Mouse (Mus musculus): ENCODE measurements around the gene A430033K04Rik. TPM values are rescaled to one million over a fixed set of nuclear protein-coding genes. Genes with fewer than 3 reads are reported as not detected.

Gene A430033K04Rik
- polyA plus RNA-seq, 1 experiment from 2014 or later: 14.2 TPM

- no peak overlapping the region for H3K27ac ChIP-seq (replicated peaks; ENCODE audit: low read depth, low read length)
- no peak overlapping the region for H3K4me3 ChIP-seq (ENCODE audit: low read depth, low read length)
- no peak overlapping the region for H3K4me2 ChIP-seq (ENCODE audit: low read depth, severe bottlenecking)
- DNase-seq (ENCODE audit: low spot score) (no peak), ATAC-seq (ENCODE audit: insufficient number of reproducible peaks, low FRiP score, low TSS enrichment, low read depth) (no peak)
- H3K9ac ChIP-seq (ENCODE audit: low read length): no peak overlapping the region
- H3K4me1 ChIP-seq (ENCODE audit: control insufficient read depth, insufficient read depth, low read length): no peaks in the 10 kb centered on the region
- no peaks in the 10 kb centered on the region for H3K36me3 ChIP-seq (ENCODE audit: control insufficient read depth, insufficient read depth, low read length)
- WGBS: 61% methylated on average over 5 of the region's 5 CpGs
- H3K9me3 ChIP-seq (ENCODE audit: control insufficient read depth, low read length): no peaks in the 10 kb centered on the region
- no peaks in the 10 kb centered on the region for H3K27me3 ChIP-seq (ENCODE audit: control insufficient read depth, insufficient read depth, low read length)
Observed at GRCm38 (mm10) chr5:138687453-138687852, 64.8 kb downstream of the A430033K04Rik start.

DNA sequence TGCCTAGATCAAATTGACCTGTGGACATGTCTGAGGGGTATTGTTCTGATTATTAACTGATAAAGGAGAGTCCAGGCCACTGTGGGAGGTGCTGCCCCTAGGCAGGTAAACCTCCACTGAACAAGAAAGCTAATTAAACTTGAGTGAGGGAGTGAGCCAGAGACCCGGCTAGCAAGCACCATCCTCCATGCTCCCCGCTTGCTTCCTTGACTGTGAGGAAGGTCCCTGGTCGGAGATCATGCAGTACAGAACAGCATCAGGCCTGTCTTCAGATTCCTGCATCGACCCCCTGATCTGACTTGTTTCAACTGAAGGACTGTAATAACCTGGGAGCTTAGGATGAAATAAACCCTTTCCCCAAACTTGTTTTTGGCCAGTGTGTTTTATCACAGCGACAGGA is 66.6 kb downstream of the A430033K04Rik start:
- no peak for ATAC-seq (ENCODE audit: insufficient number of reproducible peaks, low FRiP score, low TSS enrichment, low read depth)
- no peak for DNase-seq (ENCODE audit: low spot score)
- no peak overlapping the region for H3K4me2 ChIP-seq (ENCODE audit: low read depth, severe bottlenecking)
- H3K27me3 ChIP-seq (ENCODE audit: control insufficient read depth, insufficient read depth, low read length): no peaks in the 10 kb centered on the region
- H3K9ac ChIP-seq (ENCODE audit: low read length): no peak overlapping the region
- H3K9me3 ChIP-seq (ENCODE audit: control insufficient read depth, low read length): no peaks in the 10 kb centered on the region
- no peak overlapping the region for H3K4me3 ChIP-seq (ENCODE audit: low read depth, low read length)
- no peak overlapping the region for H3K27ac ChIP-seq (replicated peaks; ENCODE audit: low read depth, low read length)
- no peaks in the 10 kb centered on the region for H3K36me3 ChIP-seq (ENCODE audit: control insufficient read depth, insufficient read depth, low read length)
- no peaks in the 10 kb centered on the region for H3K4me1 ChIP-seq (ENCODE audit: control insufficient read depth, insufficient read depth, low read length)
- WGBS: 71% methylated on average over 5 of the region's 5 CpGs

GRCm38 (mm10) chr5:138692936-138693570 is 70.4 kb downstream of the A430033K04Rik start:
- Histone ChIP-seq H3K4me1 (ENCODE audit: control insufficient read depth, insufficient read depth, low read length) (no peaks in the 10 kb centered on the region), H3K27me3 (ENCODE audit: control insufficient read depth, insufficient read depth, low read length) (no peaks in the 10 kb centered on the region), H3K36me3 (ENCODE audit: control insufficient read depth, insufficient read depth, low read length) (no peaks in the 10 kb centered on the region), H3K9ac (ENCODE audit: low read length) (no peak overlapping the region), H3K4me2 (ENCODE audit: low read depth, severe bottlenecking) (no peak overlapping the region), H3K9me3 (ENCODE audit: control insufficient read depth, low read length) (no peaks in the 10 kb centered on the region), H3K27ac (replicated peaks; ENCODE audit: low read depth, low read length) (no peak overlapping the region), H3K4me3 (ENCODE audit: low read depth, low read length) (no peak overlapping the region)
- ATAC-seq (ENCODE audit: insufficient number of reproducible peaks, low FRiP score, low TSS enrichment, low read depth) (no peak), DNase-seq (ENCODE audit: low spot score) (no peak)

GRCm38 (mm10) chr5:138694036-138694435 is 71.4 kb downstream of the A430033K04Rik start:
- ATAC-seq (ENCODE audit: insufficient number of reproducible peaks, low FRiP score, low TSS enrichment, low read depth) (no peak), DNase-seq (ENCODE audit: low spot score) (no peak)
- H3K4me1 ChIP-seq (ENCODE audit: control insufficient read depth, insufficient read depth, low read length): no peaks in the 10 kb centered on the region
- no peak overlapping the region for H3K27ac ChIP-seq (replicated peaks; ENCODE audit: low read depth, low read length)
- no peak overlapping the region for H3K4me3 ChIP-seq (ENCODE audit: low read depth, low read length)
- H3K36me3 ChIP-seq (ENCODE audit: control insufficient read depth, insufficient read depth, low read length): no peaks in the 10 kb centered on the region
- no peak overlapping the region for H3K4me2 ChIP-seq (ENCODE audit: low read depth, severe bottlenecking)
- no peak overlapping the region for H3K9ac ChIP-seq (ENCODE audit: low read length)
- no peaks in the 10 kb centered on the region for H3K9me3 ChIP-seq (ENCODE audit: control insufficient read depth, low read length)
- no peaks in the 10 kb centered on the region for H3K27me3 ChIP-seq (ENCODE audit: control insufficient read depth, insufficient read depth, low read length)
- WGBS: 52% methylated on average over 2 of the region's 2 CpGs

- H3K36me3 ChIP-seq (ENCODE audit: control insufficient read depth, insufficient read depth, low read length): no peaks in the 10 kb centered on the region
- H3K4me3 ChIP-seq (ENCODE audit: low read depth, low read length): no peak overlapping the region
- no peaks in the 10 kb centered on the region for H3K4me1 ChIP-seq (ENCODE audit: control insufficient read depth, insufficient read depth, low read length)
- WGBS: 44% methylated on average over 4 of the region's 4 CpGs
- H3K9ac ChIP-seq (ENCODE audit: low read length): no peak overlapping the region
- H3K27ac ChIP-seq (replicated peaks; ENCODE audit: low read depth, low read length): no peak overlapping the region
- ATAC-seq (ENCODE audit: insufficient number of reproducible peaks, low FRiP score, low TSS enrichment, low read depth) (no peak), DNase-seq (ENCODE audit: low spot score) (no peak)
- no peak overlapping the region for H3K4me2 ChIP-seq (ENCODE audit: low read depth, severe bottlenecking)
- no peaks in the 10 kb centered on the region for H3K9me3 ChIP-seq (ENCODE audit: control insufficient read depth, low read length)
- no peaks in the 10 kb centered on the region for H3K27me3 ChIP-seq (ENCODE audit: control insufficient read depth, insufficient read depth, low read length)
Observed at GRCm38 (mm10) chr5:138694496-138695167, 72.0 kb downstream of the A430033K04Rik start.

DNA sequence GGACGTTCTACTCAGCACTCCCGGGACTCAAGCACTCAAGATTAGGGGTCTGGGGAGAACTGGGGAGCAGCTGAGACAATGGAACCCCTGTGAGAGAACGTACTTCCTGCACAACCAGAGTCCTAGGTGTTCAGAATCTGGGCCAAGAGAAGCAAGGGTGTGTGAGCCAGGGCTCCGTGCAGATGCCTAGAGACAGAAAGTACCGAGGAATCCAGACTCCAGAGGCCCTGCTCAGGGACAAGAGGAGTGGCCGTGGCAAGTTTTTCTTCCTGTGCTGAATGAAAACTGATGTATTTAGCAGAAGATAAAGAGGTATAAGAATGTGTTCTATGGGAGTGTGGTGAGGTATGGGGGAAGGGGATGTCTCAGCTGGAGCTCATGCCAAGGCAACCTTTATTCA is 74.8 kb downstream of the A430033K04Rik start:
- H3K9ac ChIP-seq (ENCODE audit: low read length): no peak overlapping the region
- no peaks in the 10 kb centered on the region for H3K27me3 ChIP-seq (ENCODE audit: control insufficient read depth, insufficient read depth, low read length)
- 81% methylated on average over 6 of the region's 6 CpGs for WGBS
- H3K27ac ChIP-seq (replicated peaks; ENCODE audit: low read depth, low read length): no peak overlapping the region
- no peak overlapping the region for H3K4me2 ChIP-seq (ENCODE audit: low read depth, severe bottlenecking)
- no peak overlapping the region for H3K4me3 ChIP-seq (ENCODE audit: low read depth, low read length)
- H3K4me1 ChIP-seq (ENCODE audit: control insufficient read depth, insufficient read depth, low read length): no peaks in the 10 kb centered on the region
- no peaks in the 10 kb centered on the region for H3K36me3 ChIP-seq (ENCODE audit: control insufficient read depth, insufficient read depth, low read length)
- ATAC-seq (ENCODE audit: insufficient number of reproducible peaks, low FRiP score, low TSS enrichment, low read depth) (no peak), DNase-seq (ENCODE audit: low spot score) (no peak)
- H3K9me3 ChIP-seq (ENCODE audit: control insufficient read depth, low read length): no peaks in the 10 kb centered on the region

Small RNAs within 50 kb of the gene (microRNA-seq; reads per million reads assigned to microRNA genes)
- not detected for gene Gm24082

Other genes with a start within 250 kb of the A430033K04Rik start
- gene Zfp157, start 181.4 kb upstream of the A430033K04Rik start, polyA plus RNA-seq (2014; fragmentation: Nextera tagmentation; extraction: Ambion mirVana): 45.4 and 46.7 TPM in 2 replicates
- gene 1700123K08Rik, start 58.1 kb upstream of the A430033K04Rik start, polyA plus RNA-seq (2014; fragmentation: Nextera tagmentation; extraction: Ambion mirVana): not detected in 2 replicates
- gene Zfp68, start 3.1 kb upstream of the A430033K04Rik start, polyA plus RNA-seq (2014; fragmentation: Nextera tagmentation; extraction: Ambion mirVana): 77.6 and 77.8 TPM in 2 replicates
- gene Fam20c, start 131.7 kb downstream of the A430033K04Rik start, polyA plus RNA-seq (2014; fragmentation: Nextera tagmentation; extraction: Ambion mirVana): 1.6 and 1.9 TPM in 2 replicates
- gene Gm5294, start 197.2 kb downstream of the A430033K04Rik start, polyA plus RNA-seq (2014; fragmentation: Nextera tagmentation; extraction: Ambion mirVana): not detected in 2 replicates

Data from limb, embryonic 11.5 days (tissue).